Mouse (Mus musculus): ENCODE results near the gene Mob4. TPM values are rescaled to one million over a fixed set of nuclear protein-coding genes. Genes with fewer than 3 reads are reported as not detected.
A peak's percentile ranks its signal among the peaks of the same experiment; 100 is the strongest.

Mob4 gene
- 100 to 1,000 TPM in 13 of 26 experiments, 10 to 100 TPM in 13; 52.3 to 128 (median 100) TPM for total RNA-seq (2018; cell fraction: chromatin; rRNA removed)
- 10 to 100 TPM; 20.6 to 36.0 (median 29.2) TPM for total RNA-seq (2018; cell fraction: cytosol; rRNA removed)
- 10 to 100 TPM; 31.7 to 89.0 (median 48.4) TPM for total RNA-seq (2018; cell fraction: nucleus; rRNA removed)
- 32.8 to 41.0 TPM (median 37.8 TPM) in 3 replicates for polyA plus RNA-seq (2018)

- under 1% methylated on average over 41 of the region's 42 CpGs for WGBS (ENCODE audit: missing documents)
- H3K27ac ChIP-seq: peak within 1 kb of the TSS; percentile 50
- peaks cover 44% of the 10 kb centered on the region for H3K79me2 ChIP-seq (ENCODE audit: inconsistent target)
- no peaks in the 10 kb centered on the region for H3K36me3 ChIP-seq (ENCODE audit: inconsistent target)
- peak within 1 kb of the TSS; percentile 73 for H3K4me3 ChIP-seq (ENCODE audit: inconsistent target)
These were observed at the start of gene Mob4 for GRCm38 (mm10) chr1:55130943-55131401. Mob4 (plus strand) TSS chr1:55131231.

GRCm38 (mm10) chr1:55082106-55082505 is 48.9 kb upstream of the Mob4 start:
- WGBS (ENCODE audit: missing documents): 100% methylated on average over 1 of the region's 1 CpGs
- Histone ChIP-seq H3K36me3 (ENCODE audit: inconsistent target) (peaks cover 66% of the 10 kb centered on the region), H3K27ac (no peak overlapping the region), H3K4me3 (ENCODE audit: inconsistent target) (no peak overlapping the region), H3K79me2 (ENCODE audit: inconsistent target) (peaks cover 51% of the 10 kb centered on the region)

GRCm38 (mm10) chr1:55085781-55086366 is 45.2 kb upstream of the Mob4 start:
- H3K4me3 ChIP-seq (ENCODE audit: inconsistent target): peak overlapping the region; percentile 83
- H3K36me3 ChIP-seq (ENCODE audit: inconsistent target): peaks cover 46% of the 10 kb centered on the region
- H3K27ac ChIP-seq: no peak overlapping the region
- peaks cover 75% of the 10 kb centered on the region for H3K79me2 ChIP-seq (ENCODE audit: inconsistent target)
- 82% methylated on average over 6 of the region's 7 CpGs for WGBS (ENCODE audit: missing documents)

GRCm38 (mm10) chr1:55086868-55087400 is 44.1 kb upstream of the Mob4 start:
- peaks cover 45% of the 10 kb centered on the region for H3K36me3 ChIP-seq (ENCODE audit: inconsistent target)
- H3K4me3 ChIP-seq (ENCODE audit: inconsistent target): peak overlapping the region; percentile 83
- peak overlapping the region; percentile 66 for H3K27ac ChIP-seq
- H3K79me2 ChIP-seq (ENCODE audit: inconsistent target): peaks cover 75% of the 10 kb centered on the region
- WGBS (ENCODE audit: missing documents): 2% methylated on average over 13 of the region's 13 CpGs

DNA sequence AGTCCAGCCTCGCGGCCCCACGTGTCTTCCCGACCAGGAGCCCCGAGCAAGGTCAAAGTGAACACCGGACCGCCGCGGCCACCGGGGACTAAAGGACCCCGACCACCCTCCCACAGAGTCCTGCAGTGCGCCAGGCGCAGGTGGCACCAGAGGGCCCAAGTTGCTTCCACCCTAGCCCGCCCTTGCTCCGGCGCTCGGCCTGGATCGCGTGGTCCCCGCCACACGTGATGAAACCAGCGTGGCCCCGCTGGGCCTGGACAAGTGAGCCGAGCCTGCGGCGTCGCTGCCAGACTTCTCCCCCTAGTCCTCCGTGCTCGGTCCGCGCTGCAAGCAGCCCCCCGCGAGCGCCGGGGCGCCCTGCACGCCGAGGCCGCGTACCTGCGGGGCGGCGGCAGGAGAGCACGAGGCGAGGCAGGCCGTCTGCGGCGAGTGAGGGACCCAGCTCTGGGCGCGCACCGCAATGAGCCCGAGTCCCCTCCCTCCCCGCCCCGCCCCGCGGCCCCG is 43.6 kb upstream of the Mob4 start:
- Histone ChIP-seq H3K36me3 (ENCODE audit: inconsistent target) (peaks cover 43% of the 10 kb centered on the region), H3K27ac (peak overlapping the region; percentile 66), H3K79me2 (ENCODE audit: inconsistent target) (peaks cover 71% of the 10 kb centered on the region), H3K4me3 (ENCODE audit: inconsistent target) (peak overlapping the region; percentile 83)
- WGBS (ENCODE audit: missing documents): under 1% methylated on average over 38 of the region's 57 CpGs

DNA sequence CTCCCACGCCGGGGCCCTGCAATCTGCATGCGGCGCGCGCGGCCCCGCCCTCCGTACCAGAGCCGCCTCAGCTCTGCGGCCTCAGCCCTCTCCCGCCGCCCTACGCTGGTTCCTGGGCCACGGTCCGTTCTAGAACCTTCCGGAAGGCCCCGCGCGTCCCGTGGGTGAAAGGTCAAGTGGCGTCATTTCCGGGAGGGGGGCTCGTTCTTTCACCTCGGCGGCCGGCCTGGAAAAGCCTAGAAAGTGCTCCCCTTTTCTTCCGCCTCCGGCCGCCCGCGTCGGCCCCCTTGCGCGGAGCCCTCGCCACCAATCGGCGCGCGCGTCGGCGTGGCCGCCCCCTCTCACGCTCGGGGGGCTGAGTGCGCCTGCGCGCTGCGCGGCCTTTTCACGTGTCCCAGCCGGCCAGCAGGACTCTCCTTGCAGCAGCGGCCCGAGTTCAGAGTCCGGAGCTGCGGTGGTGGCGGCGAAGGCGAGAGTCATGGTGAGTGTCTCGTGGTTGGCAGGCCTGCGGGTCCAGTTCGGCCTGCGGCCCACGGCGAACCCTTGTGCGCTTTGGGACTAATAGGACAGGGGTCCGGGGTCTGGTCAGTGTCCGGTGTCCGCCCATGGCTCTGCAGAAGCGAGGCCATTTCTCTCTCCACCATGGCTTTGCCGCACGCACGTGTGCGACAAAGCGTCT is 43.0 kb upstream of the Mob4 start, which contains the start of the genes Hspe1 and Hspd1:
TSS of gene Hspe1 (plus strand) at position 201 of the 679 bp plus-strand sequence.
TSS of gene Hspd1 (minus strand) at position 312 of the 679 bp plus-strand sequence.
- H3K79me2 ChIP-seq (ENCODE audit: inconsistent target): peaks cover 64% of the 10 kb centered on the region
- H3K36me3 ChIP-seq (ENCODE audit: inconsistent target): peaks cover 37% of the 10 kb centered on the region; the same call in 1 of the 2 replicates
- 0% methylated on average over 76 of the region's 76 CpGs for WGBS (ENCODE audit: missing documents)
- peak within 1 kb of the TSS; percentile 69 for H3K27ac ChIP-seq
- H3K4me3 ChIP-seq (ENCODE audit: inconsistent target): peak within 1 kb of the TSS; percentile 87

- Histone ChIP-seq H3K27ac (peak overlapping the region; percentile 69), H3K36me3 (ENCODE audit: inconsistent target) (peaks cover 29% of the 10 kb centered on the region; the same call in 1 of the 2 replicates), H3K4me3 (ENCODE audit: inconsistent target) (peak overlapping the region; percentile 87), H3K79me2 (ENCODE audit: inconsistent target) (peaks cover 57% of the 10 kb centered on the region)
- 6% methylated on average over 16 of the region's 16 CpGs for WGBS (ENCODE audit: missing documents)
These were observed 42.2 kb upstream of the Mob4 start for GRCm38 (mm10) chr1:55088611-55089497.

DNA sequence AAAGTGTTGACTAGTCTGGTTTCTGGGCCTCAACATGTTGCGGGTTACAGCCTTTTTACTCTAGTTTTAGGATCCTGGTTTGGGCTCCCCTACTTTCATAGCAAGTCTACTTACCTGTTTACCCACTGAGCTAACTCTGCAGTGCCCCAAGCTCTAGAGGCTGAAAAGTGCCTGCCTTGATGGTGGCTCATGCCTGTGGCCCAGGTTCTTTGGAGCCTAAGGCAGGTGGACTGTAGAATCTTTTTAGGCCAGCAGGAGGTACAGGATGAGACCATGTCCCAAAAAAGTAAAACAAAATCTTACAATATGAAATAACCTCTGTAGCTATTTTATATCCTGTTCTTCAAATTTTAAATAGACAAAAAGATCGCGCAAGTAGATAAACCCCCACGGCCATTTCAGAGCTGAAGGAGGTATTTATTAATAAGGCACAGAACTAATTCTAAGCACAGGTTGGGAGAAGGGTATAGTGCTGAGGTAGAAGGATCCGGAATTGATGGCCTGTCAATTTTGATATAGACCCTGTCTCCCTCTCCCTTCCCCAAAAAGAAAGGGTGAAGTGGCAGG is 41.5 kb upstream of the Mob4 start:
- H3K4me3 ChIP-seq (ENCODE audit: inconsistent target): peak overlapping the region; percentile 87
- 95% methylated on average over 5 of the region's 5 CpGs for WGBS (ENCODE audit: missing documents)
- H3K79me2 ChIP-seq (ENCODE audit: inconsistent target): peaks cover 49% of the 10 kb centered on the region
- H3K27ac ChIP-seq: no peak overlapping the region
- H3K36me3 ChIP-seq (ENCODE audit: inconsistent target): peaks cover 22% of the 10 kb centered on the region; the same call in 1 of the 2 replicates

- 93% methylated on average over 2 of the region's 2 CpGs for WGBS (ENCODE audit: missing documents)
- H3K36me3 ChIP-seq (ENCODE audit: inconsistent target): peaks cover 12% of the 10 kb centered on the region; the same call in 1 of the 2 replicates
- H3K4me3 ChIP-seq (ENCODE audit: inconsistent target): no peak overlapping the region
- H3K27ac ChIP-seq: no peak overlapping the region
- peaks cover 25% of the 10 kb centered on the region for H3K79me2 ChIP-seq (ENCODE audit: inconsistent target)
These were observed 39.0 kb upstream of the Mob4 start for GRCm38 (mm10) chr1:55092056-55092455.

DNA sequence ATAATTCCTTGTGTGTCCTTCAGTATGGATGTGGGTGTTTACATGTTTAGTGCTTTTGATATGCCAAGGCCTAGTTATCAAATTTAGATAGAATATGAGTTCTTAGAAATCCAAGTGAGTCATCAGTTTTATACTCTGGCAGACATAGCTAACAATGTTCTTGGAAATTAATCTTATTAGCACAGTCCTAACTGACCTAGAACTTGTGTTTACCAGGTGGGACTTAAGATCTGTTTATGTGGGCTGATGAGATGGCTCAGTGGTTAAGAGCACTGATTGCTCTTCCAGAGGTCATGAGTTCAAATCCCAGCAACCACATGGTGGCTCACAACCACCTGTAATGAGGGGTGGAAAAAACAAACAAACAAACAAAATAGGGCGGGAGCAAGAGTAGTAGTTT is 38.6 kb upstream of the Mob4 start:
- WGBS (ENCODE audit: missing documents): 92% methylated on average over 1 of the region's 1 CpGs
- Histone ChIP-seq H3K79me2 (ENCODE audit: inconsistent target) (peaks cover 22% of the 10 kb centered on the region), H3K4me3 (ENCODE audit: inconsistent target) (no peak overlapping the region), H3K36me3 (ENCODE audit: inconsistent target) (peaks cover 12% of the 10 kb centered on the region; the same call in 1 of the 2 replicates), H3K27ac (no peak overlapping the region)

DNA sequence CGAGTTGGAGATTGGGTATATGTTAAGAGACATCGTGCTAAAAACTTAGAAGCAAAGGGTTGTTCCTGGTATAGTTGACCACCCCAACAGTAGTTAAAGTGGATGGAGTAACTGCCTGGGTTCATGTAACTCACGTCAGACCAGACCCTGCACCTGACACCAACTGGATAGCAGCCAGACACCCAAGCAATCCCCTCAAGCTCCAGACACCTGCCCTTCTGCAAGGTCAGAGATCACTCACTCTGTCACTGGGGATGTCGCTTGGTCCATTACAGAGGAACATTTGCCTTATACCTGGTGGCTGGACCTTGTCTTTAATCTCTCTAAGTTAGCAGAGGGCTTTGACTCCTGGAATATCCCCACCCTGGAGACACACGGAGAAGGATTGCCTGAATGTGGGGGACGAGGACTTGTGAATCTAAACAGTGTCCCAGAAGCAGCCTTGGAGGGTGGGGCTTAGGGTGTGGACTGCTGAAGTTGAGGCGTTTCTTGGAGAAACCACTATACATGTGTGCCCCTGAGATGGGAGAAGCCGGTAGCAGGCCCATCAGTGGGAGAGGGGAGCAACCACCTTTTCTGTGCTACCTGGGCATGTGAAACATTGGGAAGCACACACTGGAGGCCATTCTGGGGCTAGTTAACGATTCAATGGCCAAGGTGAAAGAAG is 24.0 kb upstream of the Mob4 start:
- 90% methylated on average over 9 of the region's 9 CpGs for WGBS (ENCODE audit: missing documents)
- no peak overlapping the region for H3K27ac ChIP-seq
- no peaks in the 10 kb centered on the region for H3K36me3 ChIP-seq (ENCODE audit: inconsistent target)
- no peaks in the 10 kb centered on the region for H3K79me2 ChIP-seq (ENCODE audit: inconsistent target)
- no peak overlapping the region for H3K4me3 ChIP-seq (ENCODE audit: inconsistent target)

- Histone ChIP-seq H3K36me3 (ENCODE audit: inconsistent target) (no peaks in the 10 kb centered on the region), H3K4me3 (ENCODE audit: inconsistent target) (no peak overlapping the region), H3K79me2 (ENCODE audit: inconsistent target) (no peaks in the 10 kb centered on the region), H3K27ac (no peak overlapping the region)
- WGBS (ENCODE audit: missing documents): 86% methylated on average over 1 of the region's 1 CpGs
These were observed 23.4 kb upstream of the Mob4 start for GRCm38 (mm10) chr1:55107644-55108043.

DNA sequence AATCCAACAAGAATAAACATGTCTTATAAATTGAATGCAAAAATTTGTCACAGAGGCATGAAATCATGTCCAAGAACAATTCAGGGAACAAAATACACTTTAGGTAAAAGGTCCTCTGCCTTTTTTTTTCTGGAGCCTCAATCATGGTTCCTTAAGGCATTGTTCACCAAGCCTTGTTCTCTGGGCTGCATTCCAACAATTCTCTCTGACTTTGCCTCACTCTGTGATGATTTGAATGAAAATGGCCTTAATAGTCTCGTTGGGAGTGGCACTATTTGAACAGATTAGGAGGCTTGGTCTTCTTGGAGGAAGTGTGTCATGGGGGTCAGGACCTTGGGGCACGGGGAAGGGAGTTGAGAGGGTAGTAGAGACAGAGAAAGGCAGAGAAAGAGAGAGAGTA is 22.6 kb upstream of the Mob4 start:
- Histone ChIP-seq H3K4me3 (ENCODE audit: inconsistent target) (no peak overlapping the region), H3K79me2 (ENCODE audit: inconsistent target) (no peaks in the 10 kb centered on the region), H3K36me3 (ENCODE audit: inconsistent target) (no peaks in the 10 kb centered on the region), H3K27ac (no peak overlapping the region)
- WGBS (ENCODE audit: missing documents): 57% methylated on average over 2 of the region's 2 CpGs

Measured in macrophage (primary cell).